Mouse (Mus musculus) ES-Bruce4 (cell line): Measurements from ENCODE around the gene Dlk1.

Experiments
- CTCF ChIP-seq: IDR thresholded peaks from one replicate; pipeline ENCODE4 v1.8.1; 2011; ENCODE audit warnings: low read depth, low read length
- EP300 ChIP-seq: IDR thresholded peaks from 2 replicates; pipeline ENCODE4 v1.6.1; 2011; ENCODE audit warnings: low read depth, low read length; ENCODE audit not compliant: insufficient read depth
- POLR2A ChIP-seq: IDR thresholded peaks from one replicate; pipeline ENCODE4 v1.8.1; 2011; ENCODE audit warnings: low read length; ENCODE audit not compliant: insufficient read depth

DNA sequence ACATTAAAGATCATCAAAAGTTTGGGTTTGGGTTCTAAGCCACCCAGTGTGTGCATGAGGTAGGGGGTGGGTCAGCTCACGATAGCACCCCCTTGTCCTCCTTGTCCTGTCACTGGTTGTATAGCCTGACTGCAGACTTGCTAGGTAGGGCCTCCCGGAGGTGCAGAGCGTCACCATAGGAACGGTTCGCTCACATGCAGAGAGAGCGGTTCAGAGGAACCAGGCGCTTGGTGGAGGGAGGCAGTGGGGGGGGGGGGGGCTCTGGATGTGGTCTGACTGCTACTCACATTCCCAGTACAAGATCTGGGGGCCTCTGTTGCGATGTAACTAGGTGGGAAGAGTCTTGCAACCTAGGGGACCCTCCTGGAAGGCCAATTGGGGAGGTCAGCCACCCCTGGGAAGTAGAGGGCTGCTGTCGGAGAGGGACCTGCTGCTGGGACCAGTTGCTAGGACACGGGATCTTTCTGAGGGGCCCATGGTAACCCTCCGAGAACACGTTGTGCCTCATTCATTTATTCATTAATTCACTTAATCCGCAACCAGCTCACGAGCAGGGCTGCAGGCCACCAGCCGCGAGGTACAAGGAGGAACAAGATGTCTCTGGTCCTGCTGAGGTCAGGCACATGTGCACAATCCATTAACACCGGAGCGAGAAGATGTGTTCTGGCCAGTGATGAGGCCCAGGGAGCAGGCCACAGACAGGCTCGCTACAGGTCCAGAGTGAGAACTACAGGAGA, 7.0 kb upstream of the Dlk1 start:
- TF ChIP-seq CTCF (no peak), POLR2A (no peak), EP300 (no peak)
